Mouse (Mus musculus) heart, embryonic 16.5 days (tissue): ENCODE data around the gene Cyfip2. TPM values are rescaled to one million over a fixed set of nuclear protein-coding genes. Genes with fewer than 3 reads are reported as not detected.

ENCODE experiments used
- ATAC-seq: fragments of 200-750 bp; cut with Nextera tagmentation; replicated peaks from 2 replicates; pipeline ENCODE4 v1.8.0; 2017; ENCODE audit warnings: moderate number of reproducible peaks; ENCODE audit not compliant: insufficient read depth, low FRiP score; ENCODE audit errors: extremely low read depth
- H3K27ac ChIP-seq: fragments of 300-500 bp; sonication (generic); 2 replicates; pipeline ENCODE4 v1.5.1; 2014; ENCODE audit warnings: mild to moderate bottlenecking, low read length, control low read depth, moderate library complexity
- H3K27me3 ChIP-seq: fragments of 300-500 bp; sonication (generic); 2 replicates; pipeline ENCODE4 v1.6.1; 2014; ENCODE audit warnings: low read length, mixed read lengths; ENCODE audit not compliant: control insufficient read depth, insufficient read depth
- H3K36me3 ChIP-seq: fragments of 300-500 bp; sonication (generic); 2 replicates; pipeline ENCODE4 v1.6.1; 2014; ENCODE audit not compliant: control insufficient read depth, insufficient read depth
- H3K4me1 ChIP-seq: fragments of 300-500 bp; sonication (generic); 2 replicates; pipeline ENCODE4 v1.6.1; 2014; ENCODE audit warnings: low read length, mixed read lengths; ENCODE audit not compliant: control insufficient read depth, insufficient read depth
- H3K4me2 ChIP-seq: fragments of 300-500 bp; sonication (generic); 2 replicates; pipeline ENCODE4 v1.6.1; 2014; ENCODE audit warnings: low read depth, mild to moderate bottlenecking, control low read depth, low read length
- H3K4me3 ChIP-seq: fragments of 300-500 bp; sonication (generic); 2 replicates; pipeline ENCODE4 v1.5.1; 2014; ENCODE audit warnings: mild to moderate bottlenecking, control low read depth, low read length
- H3K9ac ChIP-seq: fragments of 300-500 bp; sonication (generic); 2 replicates; pipeline ENCODE4 v1.6.1; 2014; ENCODE audit warnings: low read length, control low read depth
- H3K9me3 ChIP-seq: fragments of 300-500 bp; sonication (generic); replicated peaks from 2 replicates; pipeline ENCODE4 v1.6.1; 2016; ENCODE audit warnings: low read length; ENCODE audit not compliant: control insufficient read depth
- WGBS: fragments of 180-500 bp; shearing (Covaris S2); extraction: QIAGEN DNeasy Blood & Tissue Kit; methylation state at CpG from one replicate; pipeline ENCODE4 v1.1.7; 2014; 5-methylcytosine and 5-hydroxymethylcytosine counted together
- polyA plus RNA-seq: library from polyadenylated mRNA; unstranded; fragments of >200 nt; fragmentation: Nextera tagmentation; extraction: Ambion mirVana; gene quantifications from 2 replicates; pipeline ENCODE4 v1.2.1, GENCODE M21; 2015

The Cyfip2 gene
- polyA plus RNA-seq, 1 experiment from 2014 or later = 14.8 TPM

DNA sequence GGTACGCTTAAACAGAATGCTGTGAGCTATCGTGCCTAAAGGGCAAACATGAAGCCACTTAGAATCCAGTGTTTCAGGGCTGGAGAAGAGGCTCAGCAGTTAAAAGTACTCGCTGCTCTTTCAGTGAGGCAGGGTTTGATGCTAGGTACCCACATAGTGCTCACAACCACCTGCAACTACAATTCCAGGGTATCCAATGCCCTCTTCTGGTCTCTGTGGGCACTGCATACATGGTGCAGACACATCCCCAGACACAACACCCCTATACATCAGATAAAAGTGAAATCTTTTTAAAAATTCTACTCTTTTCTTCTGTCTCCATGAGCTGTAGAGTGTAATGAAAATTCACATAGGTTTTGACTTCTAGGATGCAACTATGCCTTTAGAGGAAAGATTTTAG, 38.7 kb downstream of the Cyfip2 start:
- Histone ChIP-seq H3K27ac (no peak overlapping the region), H3K9me3 (no peaks in the 10 kb centered on the region), H3K4me1 (no peaks in the 10 kb centered on the region), H3K27me3 (no peaks in the 10 kb centered on the region), H3K36me3 (no peaks in the 10 kb centered on the region), H3K9ac (no peak overlapping the region), H3K4me3 (no peak overlapping the region), H3K4me2 (no peak overlapping the region)
- WGBS = 84% methylated on average over 3 of the region's 3 CpGs
- ATAC-seq = no peak

DNA sequence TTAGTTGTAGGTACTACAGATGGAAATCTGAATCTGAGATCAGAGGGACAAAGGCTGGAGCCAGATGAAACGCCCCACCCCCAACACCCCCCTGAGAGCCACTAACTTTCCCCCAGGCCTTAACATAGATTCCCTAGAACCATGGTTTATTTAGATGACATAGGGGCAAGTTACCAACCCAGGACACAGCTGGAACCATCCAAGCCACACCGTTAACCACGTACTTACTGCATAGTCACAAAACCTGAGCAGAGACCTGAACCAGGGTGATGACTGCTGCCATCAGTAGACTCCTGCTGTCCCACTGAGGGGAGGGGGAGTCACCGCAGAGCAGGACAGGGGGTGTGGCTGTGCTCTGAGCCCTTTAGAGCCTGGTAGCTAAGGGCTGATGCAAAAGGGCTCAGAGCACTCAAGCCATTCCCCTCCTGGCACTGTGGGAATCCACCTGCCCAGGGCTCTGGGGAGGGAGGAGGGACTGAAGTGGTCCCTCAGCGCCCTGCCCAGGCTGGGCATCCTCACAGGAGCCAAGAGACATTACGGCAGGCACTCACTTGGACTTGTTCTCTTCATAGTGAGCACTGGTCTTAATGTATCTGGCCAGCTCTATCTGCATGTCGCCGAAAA, 40.5 kb downstream of the Cyfip2 start:
- no peak overlapping the region for H3K4me2 ChIP-seq
- no peak overlapping the region for H3K9ac ChIP-seq
- no peak for ATAC-seq
- no peak overlapping the region for H3K4me3 ChIP-seq
- no peaks in the 10 kb centered on the region for H3K4me1 ChIP-seq
- H3K27me3 ChIP-seq = no peaks in the 10 kb centered on the region
- WGBS = 72% methylated on average over 8 of the region's 8 CpGs
- H3K27ac ChIP-seq = no peak overlapping the region
- peaks cover 3% of the 10 kb centered on the region for H3K36me3 ChIP-seq
- H3K9me3 ChIP-seq = no peaks in the 10 kb centered on the region

DNA sequence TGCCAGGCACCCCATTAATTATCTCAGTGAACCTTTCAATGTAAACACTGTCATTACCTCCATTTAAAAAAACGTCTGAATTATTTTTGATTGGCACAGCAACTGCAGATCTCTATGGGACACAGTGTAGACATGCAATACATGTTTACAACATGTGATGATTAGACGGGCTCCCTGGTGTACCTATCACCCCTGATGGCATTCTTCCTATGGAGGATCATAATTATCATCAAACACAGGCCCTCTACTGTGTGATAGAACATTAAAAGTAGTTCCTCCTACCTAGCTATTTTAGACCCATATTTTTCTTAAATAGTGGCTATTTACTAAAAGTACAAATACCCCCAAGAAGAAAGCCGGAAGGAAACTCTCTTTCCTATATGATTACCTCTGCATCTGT, 42.8 kb downstream of the Cyfip2 start:
- Histone ChIP-seq H3K4me1 (no peaks in the 10 kb centered on the region), H3K4me3 (no peak overlapping the region)
- WGBS = 65% methylated on average over 3 of the region's 3 CpGs

DNA sequence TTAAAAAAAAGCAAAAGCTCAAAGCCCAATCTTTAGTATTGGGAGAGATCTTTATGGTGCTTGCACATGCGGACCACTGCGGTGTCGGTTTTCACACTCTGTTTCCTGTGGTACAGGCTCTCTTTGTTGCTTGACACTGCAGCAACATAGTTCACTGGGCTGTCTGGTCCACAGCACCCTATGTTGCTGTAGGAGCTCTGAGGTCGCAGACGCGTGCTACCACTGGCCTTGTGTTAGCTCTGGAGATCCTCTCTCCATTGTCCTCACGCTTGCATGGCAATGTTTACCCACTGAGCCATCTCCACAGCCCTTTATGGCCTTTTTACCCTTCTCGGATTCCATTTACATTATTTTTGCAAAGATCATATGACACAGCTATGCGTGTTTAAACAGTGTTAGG, 43.3 kb downstream of the Cyfip2 start:
- H3K4me1 ChIP-seq = no peaks in the 10 kb centered on the region
- H3K27ac ChIP-seq = no peak overlapping the region
- no peak overlapping the region for H3K4me2 ChIP-seq
- H3K4me3 ChIP-seq = no peak overlapping the region
- peaks cover 3% of the 10 kb centered on the region for H3K36me3 ChIP-seq
- no peaks in the 10 kb centered on the region for H3K27me3 ChIP-seq
- 73% methylated on average over 9 of the region's 9 CpGs for WGBS
- no peak overlapping the region for H3K9ac ChIP-seq
- ATAC-seq = no peak
- no peaks in the 10 kb centered on the region for H3K9me3 ChIP-seq

More for the DNA sequence above, 42.8 kb downstream of the Cyfip2 start:
- Histone ChIP-seq H3K27me3 (no peaks in the 10 kb centered on the region), H3K27ac (no peak overlapping the region), H3K4me2 (no peak overlapping the region), H3K36me3 (peaks cover 3% of the 10 kb centered on the region), H3K9ac (no peak overlapping the region), H3K9me3 (no peaks in the 10 kb centered on the region)
- no peak for ATAC-seq

DNA sequence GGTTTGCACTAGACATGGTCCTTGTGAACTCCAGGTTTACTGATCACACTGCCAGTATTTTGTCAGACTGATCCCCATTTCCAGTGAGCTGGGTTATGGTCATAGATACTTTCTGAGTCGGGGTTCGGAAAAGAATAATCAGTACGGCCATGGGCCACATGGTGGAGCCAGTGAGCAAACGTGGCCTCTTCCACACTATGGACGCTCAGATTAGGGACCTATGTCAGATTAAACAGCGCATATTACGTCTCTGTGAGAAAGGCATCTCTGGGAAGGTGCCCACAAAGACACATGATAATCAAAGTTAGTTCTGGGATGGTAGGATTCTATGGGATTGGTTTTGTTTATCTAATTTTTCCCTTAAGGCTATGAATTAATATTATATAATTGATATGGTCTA, 43.7 kb downstream of the Cyfip2 start:
- no peak overlapping the region for H3K4me3 ChIP-seq
- peaks cover 3% of the 10 kb centered on the region for H3K36me3 ChIP-seq
- ATAC-seq = no peak
- no peak overlapping the region for H3K27ac ChIP-seq
- no peak overlapping the region for H3K9ac ChIP-seq
- 17% methylated on average over 7 of the region's 7 CpGs for WGBS
- H3K27me3 ChIP-seq = no peaks in the 10 kb centered on the region
- no peak overlapping the region for H3K4me2 ChIP-seq
- H3K4me1 ChIP-seq = no peaks in the 10 kb centered on the region
- H3K9me3 ChIP-seq = no peaks in the 10 kb centered on the region

DNA sequence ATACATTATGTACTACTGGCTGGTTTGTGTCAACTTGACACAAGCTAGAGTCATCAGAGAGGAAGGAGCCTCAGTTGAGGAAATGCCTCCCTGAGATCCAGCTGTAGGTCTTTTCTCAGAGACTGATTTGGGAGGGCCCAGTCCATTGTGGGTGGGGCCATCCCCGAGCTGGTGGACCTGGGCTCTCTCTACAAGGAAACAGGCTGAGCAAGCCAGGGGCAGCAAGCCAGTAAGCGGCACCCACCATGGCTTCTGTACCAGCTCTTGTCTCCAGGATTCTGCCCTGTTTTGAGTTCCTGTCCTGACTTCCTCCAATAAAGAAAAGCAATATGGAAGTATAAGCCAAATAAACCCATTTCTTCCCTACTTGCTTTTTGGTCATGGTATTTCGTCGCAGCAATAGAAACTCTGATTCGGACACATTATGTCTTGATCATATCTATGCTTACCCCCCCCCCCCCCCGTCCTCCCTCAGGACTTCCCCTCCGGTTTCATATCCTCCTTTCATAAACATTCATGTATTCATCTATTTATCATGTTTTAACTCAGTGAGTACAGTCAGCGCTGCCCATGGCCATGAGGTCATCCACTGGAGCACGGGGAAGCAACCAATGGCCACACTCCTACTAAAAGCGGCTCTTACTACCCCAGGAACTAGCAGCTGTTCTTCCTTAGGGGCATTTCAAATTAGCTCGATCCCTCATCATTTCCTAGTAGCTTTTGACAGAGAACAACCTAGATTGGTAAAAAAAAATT, 47.5 kb downstream of the Cyfip2 start:
- no peak for ATAC-seq
- 81% methylated on average over 11 of the region's 11 CpGs for WGBS
- no peak overlapping the region for H3K4me3 ChIP-seq
- H3K4me1 ChIP-seq = no peaks in the 10 kb centered on the region
- H3K9me3 ChIP-seq = no peaks in the 10 kb centered on the region
- H3K9ac ChIP-seq = no peak overlapping the region
- no peaks in the 10 kb centered on the region for H3K27me3 ChIP-seq
- H3K27ac ChIP-seq = no peak overlapping the region
- H3K4me2 ChIP-seq = no peak overlapping the region
- peaks cover 3% of the 10 kb centered on the region for H3K36me3 ChIP-seq

DNA sequence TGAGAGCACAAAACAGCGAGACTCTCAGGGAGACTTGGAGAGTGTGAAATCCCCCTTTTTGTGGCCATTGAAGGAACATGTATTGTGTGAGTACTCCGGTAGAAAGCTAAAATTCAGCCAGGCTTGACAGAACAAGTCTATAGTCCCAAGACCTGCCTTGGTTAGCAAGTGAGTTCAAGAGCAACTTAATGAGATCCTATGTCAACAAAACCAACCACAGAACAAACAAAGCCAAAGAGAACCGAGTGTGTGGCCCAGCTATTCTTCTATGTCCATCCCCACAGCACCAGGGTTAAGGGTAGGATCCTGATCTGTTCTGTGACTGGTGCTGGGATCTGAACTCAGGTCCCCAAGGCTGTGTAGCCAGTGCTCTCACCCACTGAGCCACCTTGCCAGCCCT, 48.1 kb downstream of the Cyfip2 start:
- H3K9ac ChIP-seq = no peak overlapping the region
- no peaks in the 10 kb centered on the region for H3K9me3 ChIP-seq
- no peak overlapping the region for H3K4me2 ChIP-seq
- H3K4me1 ChIP-seq = no peaks in the 10 kb centered on the region
- H3K36me3 ChIP-seq = peaks cover 3% of the 10 kb centered on the region
- H3K27me3 ChIP-seq = no peaks in the 10 kb centered on the region
- WGBS = 72% methylated on average over 3 of the region's 3 CpGs
- no peak overlapping the region for H3K27ac ChIP-seq
- ATAC-seq = no peak
- H3K4me3 ChIP-seq = no peak overlapping the region

DNA sequence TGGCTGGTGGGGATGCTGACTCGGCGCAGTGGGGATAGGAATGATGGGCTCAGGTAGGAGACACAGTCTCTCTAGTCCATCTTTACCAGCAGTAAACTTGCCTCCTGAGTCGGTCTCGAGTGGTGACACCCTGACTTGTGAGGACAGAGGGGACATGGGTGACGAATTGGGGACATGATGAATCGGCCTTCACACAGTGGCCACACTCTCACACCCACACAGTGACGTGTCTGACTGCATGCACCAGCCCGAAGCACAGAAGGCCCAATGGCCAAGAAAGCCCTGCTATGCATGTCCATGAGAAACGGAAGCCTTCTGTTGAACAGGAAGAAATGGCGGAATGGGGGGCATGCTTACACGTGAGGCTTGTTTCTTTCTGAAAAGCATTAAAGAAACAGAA, 49.4 kb downstream of the Cyfip2 start:
- Histone ChIP-seq H3K4me1 (no peaks in the 10 kb centered on the region), H3K9ac (no peak overlapping the region), H3K9me3 (no peaks in the 10 kb centered on the region), H3K27me3 (no peaks in the 10 kb centered on the region), H3K27ac (no peak overlapping the region), H3K36me3 (peaks cover 2% of the 10 kb centered on the region), H3K4me3 (no peak overlapping the region), H3K4me2 (no peak overlapping the region)
- ATAC-seq = no peak
- 90% methylated on average over 11 of the region's 11 CpGs for WGBS

DNA sequence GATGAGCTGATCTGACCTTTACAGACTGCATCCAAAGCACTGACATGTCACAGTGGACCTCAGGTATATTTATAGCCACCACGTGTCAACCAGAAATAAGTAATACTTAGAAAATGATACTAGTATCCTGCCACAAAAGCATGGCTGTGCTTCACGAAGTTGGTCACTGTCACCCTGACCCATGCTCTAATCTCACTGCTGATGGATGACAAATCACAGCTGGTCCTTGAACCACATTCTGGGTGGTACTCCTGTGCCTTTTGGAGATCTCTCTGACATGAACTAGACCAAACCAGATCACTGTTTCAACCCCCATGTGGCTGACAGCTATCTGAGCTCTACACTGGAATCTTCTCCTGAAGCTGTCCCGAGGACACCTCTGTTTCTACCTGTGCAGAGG, 49.8 kb downstream of the Cyfip2 start:
- Histone ChIP-seq H3K4me2 (no peak overlapping the region), H3K4me1 (no peaks in the 10 kb centered on the region), H3K4me3 (no peak overlapping the region), H3K36me3 (no peaks in the 10 kb centered on the region), H3K27me3 (no peaks in the 10 kb centered on the region), H3K9ac (no peak overlapping the region), H3K27ac (no peak overlapping the region), H3K9me3 (no peaks in the 10 kb centered on the region)
- 55% methylated on average over 3 of the region's 3 CpGs for WGBS
- ATAC-seq = no peak
